Comparison of ENCODE assay signal across 22 mouse cellular contexts in the genomic region with DNA sequence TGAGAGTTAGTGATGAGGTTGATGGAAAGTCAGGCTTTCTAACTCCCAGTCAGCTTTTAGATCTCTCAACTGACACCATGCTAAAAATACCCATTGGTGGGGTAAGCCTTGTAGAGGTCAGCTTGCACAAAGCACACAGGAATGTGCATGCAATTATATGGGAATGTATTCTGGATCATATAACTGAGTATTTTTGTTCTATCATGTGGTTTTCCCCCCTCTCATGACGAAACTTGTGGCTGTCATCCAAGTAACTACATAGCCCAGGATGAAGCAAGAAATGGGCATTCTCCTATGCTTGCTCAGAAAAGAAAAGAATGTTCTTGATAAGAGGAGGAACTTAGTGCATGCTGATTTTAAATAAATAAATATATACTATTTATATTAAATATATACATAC.
DNase-seq lines count a peak whose midpoint lies in the region; ATAC-seq and TF ChIP-seq lines count a peak whose summit lies in the region.
"Had no signal": no experiment of that assay in that cellular context is flagged by ENCODE, and none has a peak within 500 bp of the region (broad histone marks: within the 10 kb centered on the region; RNA-seq: fewer than 3 reads in every experiment).

No protein-coding gene starts in this region.

- in situ Hi-C loops in Patski (cut with MboI; ENCODE audit: low pct_unique_long_range_greater_than_20kb) = no loop called here

- H3K9me3 ChIP-seq in lung, embryonic 16.5 days (ENCODE audit: control insufficient read depth, low read length) = no peaks in the 10 kb centered on the region
- H3K9me3 ChIP-seq: forebrain, embryonic 15.5 days; heart, embryonic 10.5 days; hindbrain, embryonic 12.5 days; midbrain, embryonic 15.5 days had no signal

- 35% methylated on average over 1 of the region's 1 CpGs for WGBS in lung, embryonic 16.5 days

- POLR2A ChIA-PET in Patski (lab: Charles Lee) = no interaction called here

- H3K4me2 ChIP-seq in lung, embryonic 16.5 days (ENCODE audit: low read depth, low read length) = no peak overlapping the region
- H3K4me2 ChIP-seq: forebrain, embryonic 15.5 days; hindbrain, embryonic 12.5 days; midbrain, embryonic 15.5 days had no signal

- no peaks in the 10 kb centered on the region for H3K27me3 ChIP-seq in Patski
- H3K27me3 ChIP-seq in lung, embryonic 16.5 days (ENCODE audit: control insufficient read depth, insufficient read depth, low read depth, low read length) = no peaks in the 10 kb centered on the region
- H3K27me3 ChIP-seq: forebrain, embryonic 15.5 days; hindbrain, embryonic 12.5 days; megakaryocyte, embryonic 14.5 days; midbrain, embryonic 15.5 days had no signal

- no peak for TF ChIP-seq CTCF in Patski (IDR thresholded peaks at IDR 0.05)

- DNase-seq in gastrocnemius, adult 18-20 months (ENCODE audit: low spot score) = peak; percentile 16
- no peak for DNase-seq in gastrocnemius, postnatal 10 days
- peak; percentile 93 for DNase-seq in Patski (ENCODE audit: low read depth, low spot score)
- peak; percentile 18 for DNase-seq in skeletal muscle tissue, adult 2 months (ENCODE audit: low read depth, low spot score)
- no peak for DNase-seq in cerebellum, adult 18-20 months
- no peak for DNase-seq in embryo, embryonic 11 days
- DNase-seq: adrenal gland, postnatal 25 days; cerebellum, adult 11 months; cerebellum, postnatal 14 days; kidney, adult 18-20 months; layer of hippocampus, postnatal 36 days; liver; liver, postnatal 0 days; right cerebral cortex, postnatal 25 days; thymus, postnatal 25 days had no signal

- H3K4me3 ChIP-seq in lung, embryonic 16.5 days (ENCODE audit: low read length) = no peak overlapping the region
- H3K4me3 ChIP-seq: forebrain, embryonic 15.5 days; heart, embryonic 10.5 days; hindbrain, embryonic 12.5 days; megakaryocyte, embryonic 14.5 days; midbrain, embryonic 15.5 days had no signal

- no peaks in the 10 kb centered on the region for H3K36me3 ChIP-seq in lung, embryonic 16.5 days (ENCODE audit: control insufficient read depth, insufficient read depth, low read length)
- H3K36me3 ChIP-seq: forebrain, embryonic 15.5 days; heart, embryonic 10.5 days; hindbrain, embryonic 12.5 days; midbrain, embryonic 15.5 days had no signal

- H3K27ac ChIP-seq in lung, embryonic 16.5 days (ENCODE audit: low read length) = no peak overlapping the region
- H3K27ac ChIP-seq: forebrain, embryonic 15.5 days; heart, embryonic 10.5 days; hindbrain, embryonic 12.5 days; kidney, postnatal 0 days; midbrain, embryonic 15.5 days had no signal

- CTCF ChIA-PET in Patski (lab: Charles Lee) = interaction anchor here (1.1 to 2.0 kb wide), 2 partner anchors 21 to 28 kb away, joined by 3 to 4 read pairs; no protein-coding TSS in a partner anchor

- H3K9ac ChIP-seq in lung, embryonic 16.5 days (ENCODE audit: low read length) = no peak overlapping the region
- H3K9ac ChIP-seq: forebrain, embryonic 15.5 days; hindbrain, embryonic 12.5 days; liver, postnatal 0 days; midbrain, embryonic 15.5 days had no signal

- H3K4me1 ChIP-seq in lung, embryonic 16.5 days (replicated peaks; ENCODE audit: control insufficient read depth, insufficient read depth, low read length) = no peaks in the 10 kb centered on the region
- H3K4me1 ChIP-seq: forebrain, embryonic 15.5 days; hindbrain, embryonic 12.5 days; megakaryocyte, embryonic 14.5 days; midbrain, embryonic 15.5 days had no signal

- peak; percentile 95 for ATAC-seq in Patski
- peak; percentile 60 for ATAC-seq in lung, embryonic 16.5 days (ENCODE audit: low read depth)
- ATAC-seq: forebrain, embryonic 15.5 days; liver, postnatal 0 days; midbrain, embryonic 15.5 days had no signal

Comparison
In these comparisons a context has a peak if more than half of its experiments do, and no peak if none do; other contexts are left out.
1. DNase-seq: peak in gastrocnemius, adult 18-20 months (single experiment), Patski (single experiment) and skeletal muscle tissue, adult 2 months (single experiment); none in gastrocnemius, postnatal 10 days (single experiment), cerebellum, adult 18-20 months (0 of 2) and embryo, embryonic 11 days (single experiment).